Mouse (Mus musculus): ENCODE measurements around the gene Clec2g.

- no peak for TF ChIP-seq CTCF (conservative IDR thresholded peaks at IDR 0.05; ENCODE audit: insufficient read depth, insufficient read length, low read depth, low read length)
- TF ChIP-seq POLR2A (IDR thresholded peaks at IDR 0.05; ENCODE audit: low read depth, low read length) = no peak
Measured at GRCm38 (mm10) chr6:128968463-128968862, 34.3 kb downstream of the Clec2g start.
